Mouse (Mus musculus) neural tube, embryonic 13.5 days (tissue): ENCODE results near the gene Col4a1. TPM values are rescaled to one million over a fixed set of nuclear protein-coding genes. Genes with fewer than 3 reads are reported as not detected.

Source experiments
- ATAC-seq: fragments of 200-750 bp; cut with Nextera tagmentation; 2 replicates; pipeline ENCODE4 v1.8.0; 2017; ENCODE audit warnings: low read depth, mild to moderate bottlenecking, moderate TSS enrichment, moderate library complexity
- H3K27ac ChIP-seq: fragments of 300-500 bp; sonication (generic); replicated peaks from 2 replicates; pipeline ENCODE4 v1.5.1; 2015; ENCODE audit warnings: moderate library complexity, mild to moderate bottlenecking, inconsistent platforms
- H3K27me3 ChIP-seq: fragments of 300-500 bp; sonication (generic); 2 replicates; pipeline ENCODE4 v1.6.1; 2015; ENCODE audit warnings: mild to moderate bottlenecking, inconsistent platforms
- H3K36me3 ChIP-seq: fragments of 300-500 bp; sonication (generic); 2 replicates; pipeline ENCODE4 v1.6.1; 2015; ENCODE audit warnings: mild to moderate bottlenecking, inconsistent platforms
- H3K4me1 ChIP-seq: fragments of 300-500 bp; sonication (generic); replicated peaks from 2 replicates; pipeline ENCODE4 v1.6.1; 2015; ENCODE audit warnings: inconsistent platforms
- H3K4me2 ChIP-seq: fragments of 300-500 bp; sonication (generic); 2 replicates; pipeline ENCODE4 v1.6.1; 2015; ENCODE audit warnings: inconsistent platforms, mild to moderate bottlenecking, moderate library complexity
- H3K4me3 ChIP-seq: fragments of 300-500 bp; sonication (generic); 2 replicates; pipeline ENCODE4 v1.5.1; 2015; ENCODE audit warnings: mild to moderate bottlenecking, inconsistent platforms
- H3K9ac ChIP-seq: fragments of 300-500 bp; sonication (generic); 2 replicates; pipeline ENCODE4 v1.6.1; 2015; ENCODE audit warnings: moderate library complexity, mild to moderate bottlenecking, inconsistent platforms
- H3K9me3 ChIP-seq: fragments of 300-500 bp; sonication (generic); 2 replicates; pipeline ENCODE4 v1.6.1; 2016; ENCODE audit warnings: inconsistent platforms
- WGBS: fragments of 180-500 bp; shearing (Covaris S2); methylation state at CpG from one replicate; pipeline ENCODE4 v1.1.7; 2015; 5-methylcytosine and 5-hydroxymethylcytosine counted together
- polyA plus RNA-seq: library from polyadenylated mRNA; unstranded; fragments of >200 nt; fragmentation: Nextera tagmentation; extraction: Ambion mirVana; gene quantifications from 2 replicates; pipeline ENCODE4 v1.2.1, GENCODE M21; 2015

The Col4a1 gene
- polyA plus RNA-seq, 1 experiment from 2014 or later = 108 TPM

DNA sequence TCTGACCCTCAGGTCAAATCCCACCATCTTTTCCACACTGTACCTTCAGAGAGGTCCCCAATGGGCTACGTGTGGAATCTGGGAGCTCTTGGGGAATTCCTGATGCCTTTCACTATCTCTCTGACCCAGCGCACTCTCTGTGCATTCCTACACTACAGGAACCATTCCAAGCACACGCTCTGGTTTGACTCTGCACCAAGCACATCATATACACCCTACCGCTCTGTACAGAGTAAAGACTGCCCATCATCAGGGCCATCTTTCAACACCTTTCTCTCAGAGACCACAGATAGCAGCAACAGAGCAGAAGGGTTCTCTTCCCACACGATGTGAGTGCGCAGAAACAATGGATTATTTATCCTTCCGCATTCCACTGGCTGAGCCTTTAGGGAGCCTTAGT lies 38.2 kb downstream of the Col4a1 start:
- WGBS = 83% methylated on average over 7 of the region's 7 CpGs
- H3K27ac ChIP-seq = no peak overlapping the region
- H3K4me2 ChIP-seq = no peak overlapping the region
- no peak for ATAC-seq
- peaks cover 16% of the 10 kb centered on the region for H3K4me1 ChIP-seq
- H3K4me3 ChIP-seq = no peak overlapping the region
- H3K9me3 ChIP-seq = no peaks in the 10 kb centered on the region
- H3K36me3 ChIP-seq = no peaks in the 10 kb centered on the region
- H3K9ac ChIP-seq = no peak overlapping the region
- H3K27me3 ChIP-seq = no peaks in the 10 kb centered on the region

DNA sequence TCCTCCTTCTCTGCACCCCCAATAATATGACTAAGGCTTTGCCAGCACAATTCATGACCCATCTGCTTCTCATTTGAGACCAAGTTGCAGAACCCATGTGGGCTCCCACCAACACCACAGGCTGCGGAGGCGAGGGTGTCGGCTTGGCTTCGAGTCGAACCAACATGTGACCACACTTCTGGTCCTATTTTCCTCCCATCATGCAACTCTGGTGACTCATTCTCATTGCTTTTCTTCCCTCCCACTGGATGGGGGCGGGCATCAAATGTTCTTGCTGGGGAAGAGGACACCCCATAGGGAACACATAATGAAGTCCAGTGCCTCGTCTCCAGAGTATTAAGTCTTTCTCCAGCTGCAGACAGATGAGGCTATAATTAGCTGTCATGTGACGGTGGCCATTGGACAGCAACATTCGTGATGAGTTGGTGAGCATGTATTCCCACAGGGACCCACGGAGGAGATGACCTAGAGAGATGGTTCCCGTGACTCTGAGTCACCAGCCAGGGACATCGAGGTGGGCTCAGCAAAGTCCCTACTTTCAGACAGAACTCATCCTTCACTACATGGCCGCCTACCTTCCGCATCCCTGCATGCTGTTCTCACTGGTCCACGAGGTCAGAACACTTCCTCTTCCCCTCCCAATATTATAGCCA lies 39.0 kb downstream of the Col4a1 start:
- no peak overlapping the region for H3K9ac ChIP-seq
- H3K4me2 ChIP-seq = no peak overlapping the region
- no peak overlapping the region for H3K27ac ChIP-seq
- H3K36me3 ChIP-seq = no peaks in the 10 kb centered on the region
- H3K9me3 ChIP-seq = no peaks in the 10 kb centered on the region
- H3K4me3 ChIP-seq = no peak overlapping the region
- no peak for ATAC-seq
- WGBS = 84% methylated on average over 15 of the region's 15 CpGs
- H3K4me1 ChIP-seq = peaks cover 8% of the 10 kb centered on the region
- H3K27me3 ChIP-seq = no peaks in the 10 kb centered on the region

DNA sequence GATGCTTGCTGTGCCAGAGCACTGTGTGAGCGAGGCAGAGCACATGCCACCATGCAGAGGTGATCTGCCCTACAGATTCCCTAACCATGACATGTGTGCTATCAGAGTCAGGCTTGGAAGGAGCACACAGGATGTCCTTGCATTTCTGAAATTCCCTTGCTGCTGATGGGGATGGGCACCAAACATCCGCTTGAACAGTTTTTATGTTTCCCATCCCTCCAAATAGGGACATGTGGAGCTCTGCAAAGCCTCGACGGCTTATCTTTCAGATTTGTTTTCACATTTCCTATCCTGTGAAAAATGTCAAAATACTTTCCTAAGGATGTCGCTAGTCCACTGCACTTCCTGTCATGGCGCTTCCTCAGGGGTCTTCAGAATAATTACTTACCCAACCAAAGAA lies 40.4 kb downstream of the Col4a1 start:
- Histone ChIP-seq H3K9me3 (no peaks in the 10 kb centered on the region), H3K27me3 (no peaks in the 10 kb centered on the region), H3K4me3 (no peak overlapping the region), H3K36me3 (no peaks in the 10 kb centered on the region), H3K9ac (no peak overlapping the region), H3K4me2 (no peak overlapping the region), H3K4me1 (0 out of 2 replicates have a peak, but pooled peaks cover 3% of the 10 kb centered on the region), H3K27ac (no peak overlapping the region)
- ATAC-seq = no peak
- WGBS = 86% methylated on average over 6 of the region's 6 CpGs

DNA sequence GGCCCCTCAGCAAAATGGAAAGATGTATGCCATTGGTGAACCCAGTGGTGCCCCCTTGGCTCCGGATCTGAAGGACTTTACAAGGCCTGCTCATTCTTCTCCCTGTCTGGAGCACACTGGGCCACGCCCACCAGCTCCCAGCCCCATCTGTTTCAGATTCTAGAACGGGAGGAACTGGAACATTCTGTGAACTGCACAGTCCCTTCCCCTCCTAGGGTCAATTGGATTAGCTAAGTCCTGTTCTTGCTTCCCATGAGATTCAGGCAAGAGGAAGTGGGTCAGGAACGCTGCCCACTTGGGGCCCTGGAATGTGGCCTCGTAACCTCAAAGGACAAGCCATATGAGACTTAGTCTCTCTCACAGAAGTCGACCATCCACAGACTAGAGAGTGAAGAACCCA lies 41.8 kb downstream of the Col4a1 start:
- no peak for ATAC-seq
- H3K9ac ChIP-seq = no peak overlapping the region
- 82% methylated on average over 6 of the region's 6 CpGs for WGBS
- no peak overlapping the region for H3K27ac ChIP-seq
- H3K4me2 ChIP-seq = no peak overlapping the region
- no peaks in the 10 kb centered on the region for H3K36me3 ChIP-seq
- 0 out of 2 replicates have a peak, but pooled peaks cover 3% of the 10 kb centered on the region for H3K4me1 ChIP-seq
- H3K4me3 ChIP-seq = no peak overlapping the region
- no peaks in the 10 kb centered on the region for H3K9me3 ChIP-seq
- no peaks in the 10 kb centered on the region for H3K27me3 ChIP-seq

DNA sequence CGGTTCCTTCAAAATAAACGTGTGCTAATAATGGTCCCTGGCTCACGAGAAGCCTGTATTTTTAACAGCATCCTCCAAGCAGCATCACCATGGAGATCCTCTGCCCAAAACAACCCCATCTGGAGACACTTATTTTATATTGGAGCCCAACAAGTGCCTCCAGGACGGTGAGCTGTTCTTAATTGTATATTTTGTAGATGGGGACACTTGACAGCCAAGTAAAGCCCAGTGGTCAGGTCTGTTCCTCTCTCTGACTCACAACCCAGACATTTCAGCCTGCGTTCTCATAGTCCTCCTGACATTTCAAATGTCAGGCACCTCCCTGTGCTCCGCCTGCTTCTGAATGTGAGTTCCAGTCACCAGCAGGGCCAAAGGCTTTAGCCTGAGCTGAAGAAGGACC lies 43.9 kb downstream of the Col4a1 start:
- Histone ChIP-seq H3K9ac (no peak overlapping the region), H3K4me3 (no peak overlapping the region), H3K27ac (no peak overlapping the region), H3K9me3 (no peaks in the 10 kb centered on the region), H3K27me3 (no peaks in the 10 kb centered on the region), H3K4me1 (0 out of 2 replicates have a peak, but pooled peaks cover 3% of the 10 kb centered on the region), H3K4me2 (no peak overlapping the region), H3K36me3 (no peaks in the 10 kb centered on the region)
- no peak for ATAC-seq
- 76% methylated on average over 6 of the region's 6 CpGs for WGBS

DNA sequence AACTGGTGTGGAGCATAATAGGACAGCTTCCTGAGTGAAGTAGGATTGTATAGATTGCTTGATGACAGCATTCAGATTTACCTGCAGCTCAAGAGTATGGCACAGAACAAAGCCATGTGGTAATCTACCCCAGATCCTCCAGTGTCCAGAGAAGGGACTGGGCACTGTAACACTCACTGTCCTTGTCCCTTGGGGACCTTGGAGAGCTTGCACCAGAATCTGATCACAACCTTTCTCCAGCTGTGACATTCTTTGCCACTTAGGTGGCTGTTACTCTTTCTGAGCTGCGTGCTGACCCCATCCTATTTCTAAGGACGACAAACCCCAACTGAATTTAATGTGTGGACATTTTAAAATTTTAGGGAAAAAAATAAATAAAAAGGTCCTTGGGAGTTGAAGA lies 46.2 kb downstream of the Col4a1 start:
- ATAC-seq = no peak
- H3K4me1 ChIP-seq = no peaks in the 10 kb centered on the region; the same call in 1 of the 2 replicates
- H3K9ac ChIP-seq = no peak overlapping the region
- WGBS = 86% methylated on average over 2 of the region's 2 CpGs
- no peaks in the 10 kb centered on the region for H3K27me3 ChIP-seq
- H3K4me2 ChIP-seq = no peak overlapping the region
- no peaks in the 10 kb centered on the region for H3K36me3 ChIP-seq
- H3K4me3 ChIP-seq = no peak overlapping the region
- H3K27ac ChIP-seq = no peak overlapping the region
- H3K9me3 ChIP-seq = no peaks in the 10 kb centered on the region

DNA sequence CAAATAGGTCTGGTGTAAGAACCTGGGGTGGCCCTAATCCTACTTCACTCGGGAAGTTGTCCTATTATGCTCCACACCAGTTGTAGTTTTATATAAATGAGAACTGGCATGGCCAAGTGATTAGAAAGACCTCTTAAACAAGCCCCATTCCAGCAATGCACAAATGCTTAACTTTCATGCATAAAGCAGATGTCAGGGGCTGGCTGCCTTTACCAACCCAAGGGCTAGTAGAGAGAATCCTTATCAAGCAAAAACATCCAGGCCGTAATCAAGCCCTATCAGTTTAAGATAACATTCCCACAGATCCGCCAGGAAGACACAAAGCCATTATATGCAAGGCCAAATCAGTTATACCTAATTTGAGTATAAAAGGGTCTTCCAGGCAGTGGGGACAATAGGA lies 46.7 kb downstream of the Col4a1 start:
- no peaks in the 10 kb centered on the region for H3K36me3 ChIP-seq
- WGBS = 81% methylated on average over 3 of the region's 3 CpGs
- H3K9ac ChIP-seq = no peak overlapping the region
- no peaks in the 10 kb centered on the region; the same call in 1 of the 2 replicates for H3K4me1 ChIP-seq
- no peak for ATAC-seq
- H3K27ac ChIP-seq = no peak overlapping the region
- H3K4me2 ChIP-seq = no peak overlapping the region
- no peaks in the 10 kb centered on the region for H3K9me3 ChIP-seq
- H3K4me3 ChIP-seq = no peak overlapping the region
- H3K27me3 ChIP-seq = no peaks in the 10 kb centered on the region

DNA sequence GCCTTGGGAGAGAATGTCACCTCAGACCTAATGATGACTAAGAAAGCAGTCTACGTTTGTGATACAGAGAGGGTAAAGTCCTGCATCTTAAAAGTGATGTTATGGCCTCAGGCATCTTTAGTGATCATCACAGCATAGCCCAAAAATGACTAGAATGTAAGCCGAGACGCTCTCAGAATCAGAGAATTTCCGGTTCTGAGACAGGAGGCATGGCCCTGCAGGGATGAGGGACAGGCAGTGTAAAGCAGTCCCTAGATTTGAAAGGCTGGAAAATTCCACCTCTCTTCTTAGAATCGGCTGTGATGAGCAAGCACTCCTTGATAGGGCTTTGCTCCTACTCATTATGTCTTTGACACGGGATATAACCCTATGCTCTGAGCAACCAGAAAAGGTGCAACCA lies 48.8 kb downstream of the Col4a1 start:
- Histone ChIP-seq H3K36me3 (no peaks in the 10 kb centered on the region), H3K9me3 (no peaks in the 10 kb centered on the region), H3K4me3 (no peak overlapping the region), H3K27ac (no peak overlapping the region), H3K9ac (no peak overlapping the region), H3K27me3 (no peaks in the 10 kb centered on the region), H3K4me2 (no peak overlapping the region), H3K4me1 (peaks cover 16% of the 10 kb centered on the region)
- WGBS = 90% methylated on average over 6 of the region's 6 CpGs
- no peak for ATAC-seq

DNA sequence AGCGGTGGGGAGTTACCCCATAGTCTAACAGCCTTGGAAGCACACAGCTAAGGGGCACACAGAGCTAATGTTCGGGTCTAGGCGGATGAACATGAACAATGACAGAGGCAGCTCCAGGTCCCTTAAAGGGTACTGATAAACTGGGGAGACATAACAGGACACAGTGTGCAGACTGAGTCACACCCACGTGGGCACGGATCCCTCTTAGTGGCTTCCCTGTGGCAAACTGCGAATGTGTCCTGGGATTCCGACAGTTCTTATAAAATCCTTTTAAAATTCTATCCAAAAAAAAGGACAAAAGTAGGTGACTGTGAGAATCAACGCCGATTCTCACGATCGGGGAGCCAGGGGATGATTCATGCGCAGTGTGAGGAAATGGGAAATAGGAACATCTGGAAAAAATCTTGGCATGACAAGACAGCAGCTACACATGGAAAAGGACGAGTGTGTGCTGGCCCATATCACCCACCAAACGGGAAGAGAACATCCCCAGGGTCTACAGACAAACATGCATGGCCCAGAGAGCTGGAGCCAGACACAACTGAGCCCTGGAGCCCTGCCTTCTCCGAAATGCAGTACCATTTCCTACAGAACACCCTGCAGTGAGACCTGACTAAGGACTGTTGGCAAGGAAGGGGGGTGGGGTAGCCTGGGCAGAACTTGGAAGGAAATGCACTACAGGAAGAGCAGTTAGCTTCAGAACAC lies 50.4 kb downstream of the Col4a1 start:
- no peaks in the 10 kb centered on the region for H3K27me3 ChIP-seq
- H3K9me3 ChIP-seq = no peaks in the 10 kb centered on the region
- 81% methylated on average over 15 of the region's 15 CpGs for WGBS
- H3K36me3 ChIP-seq = no peaks in the 10 kb centered on the region
- ATAC-seq = no peak
- no peak overlapping the region for H3K4me2 ChIP-seq
- H3K9ac ChIP-seq = no peak overlapping the region
- no peak overlapping the region for H3K27ac ChIP-seq
- H3K4me3 ChIP-seq = no peak overlapping the region
- H3K4me1 ChIP-seq = peaks cover 21% of the 10 kb centered on the region

DNA sequence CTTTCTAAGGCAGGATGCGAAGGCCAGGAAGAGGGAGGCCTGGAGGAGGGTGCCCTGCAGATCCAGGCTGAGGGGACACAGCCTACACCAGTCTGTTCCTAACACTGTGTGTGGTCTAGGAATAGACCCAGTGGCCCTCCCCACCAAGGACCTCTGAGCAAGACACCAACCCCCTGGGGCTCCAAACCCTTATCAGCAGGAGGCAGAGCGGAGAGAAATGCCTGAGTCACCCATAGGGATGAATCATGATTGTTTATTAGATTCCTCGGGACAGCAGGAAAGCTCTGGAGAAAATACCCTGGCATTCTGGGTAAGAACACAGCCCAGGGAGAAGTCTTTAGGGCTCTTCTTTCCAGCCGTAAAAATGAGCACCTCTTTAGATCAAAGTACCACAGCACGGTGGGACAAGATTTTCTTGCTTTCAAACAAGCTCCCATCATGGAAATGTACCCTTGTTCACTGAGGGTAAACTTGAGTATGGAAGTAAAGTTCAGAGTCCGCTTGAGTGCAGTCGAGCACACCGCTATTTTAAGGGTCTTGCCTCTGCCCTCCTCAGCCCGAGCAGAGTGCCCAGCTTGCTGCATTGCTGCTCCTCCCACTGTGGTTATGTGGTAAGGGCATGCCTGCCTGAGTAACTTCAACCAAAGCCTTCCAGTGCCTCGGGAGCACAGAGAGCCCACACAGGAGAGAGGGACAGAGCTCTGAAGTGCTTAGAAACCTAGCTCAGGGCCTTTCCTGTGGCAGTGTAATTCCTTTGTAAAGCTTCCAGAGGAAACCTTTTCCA lies 52.6 kb downstream of the Col4a1 start:
- no peaks in the 10 kb centered on the region for H3K27me3 ChIP-seq
- H3K4me2 ChIP-seq = no peak overlapping the region
- H3K36me3 ChIP-seq = no peaks in the 10 kb centered on the region
- no peak overlapping the region for H3K27ac ChIP-seq
- no peak for ATAC-seq
- no peak overlapping the region for H3K4me3 ChIP-seq
- H3K9ac ChIP-seq = no peak overlapping the region
- no peaks in the 10 kb centered on the region for H3K9me3 ChIP-seq
- 28% methylated on average over 10 of the region's 10 CpGs for WGBS
- H3K4me1 ChIP-seq = peaks cover 31% of the 10 kb centered on the region

DNA sequence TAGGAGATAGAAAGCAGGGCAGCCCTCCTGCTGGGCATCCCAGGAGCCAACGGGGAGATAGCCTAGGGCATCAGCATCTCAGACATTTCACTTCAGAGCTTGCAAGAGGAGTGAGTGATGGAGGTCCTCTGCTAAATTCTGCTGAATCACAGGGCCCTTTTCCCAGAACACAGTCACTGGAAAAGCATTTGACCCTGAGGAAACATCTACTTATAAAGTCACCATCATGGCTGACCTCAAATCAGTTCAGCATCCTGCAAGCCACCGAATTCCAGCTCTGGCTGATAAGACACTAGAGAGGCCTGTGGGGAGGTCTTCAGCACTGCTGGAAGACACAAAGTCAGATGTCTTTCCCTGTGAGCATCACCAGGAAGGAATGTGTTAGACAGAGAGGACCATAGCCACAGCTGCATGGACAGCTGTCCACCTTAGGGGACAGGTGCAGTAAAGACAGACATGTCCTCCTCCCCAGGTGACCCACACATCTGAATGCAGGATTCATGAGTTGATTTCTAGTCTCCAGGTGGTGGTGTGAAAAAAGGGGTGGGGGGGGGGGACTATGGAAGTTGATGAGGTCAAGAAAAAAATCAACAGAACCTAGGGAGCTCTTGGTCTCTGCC lies 54.0 kb downstream of the Col4a1 start:
- Histone ChIP-seq H3K27me3 (no peaks in the 10 kb centered on the region), H3K4me1 (peaks cover 31% of the 10 kb centered on the region), H3K9me3 (no peaks in the 10 kb centered on the region), H3K4me3 (no peak overlapping the region), H3K4me2 (no peak overlapping the region), H3K9ac (no peak overlapping the region), H3K27ac (no peak overlapping the region), H3K36me3 (no peaks in the 10 kb centered on the region)
- ATAC-seq = no peak
- WGBS = 77% methylated on average over 2 of the region's 2 CpGs
